Mouse (Mus musculus) heart, postnatal 14 days (tissue): ENCODE measurements at regions not wholly inside any gene's neighbourhood (a gene's known extent, or its start where the extent isn't known, plus 50 kb on each side); places are given as distances from the start of the nearest gene placed in this dataset.
A peak's percentile ranks its signal among the peaks of the same experiment; 100 is the strongest.

ENCODE experiments used
- DNase-seq, 2 experiments: peaks; one replicate each; pipeline ENCODE4 v3.0.0; 2021 to 2022
- intact Hi-C: fragments of 180-260 bp; cut with DNase I; formaldehyde crosslinking; loops from one replicate; pipeline ENCODE4 v1.15.1; 2025

DNA sequence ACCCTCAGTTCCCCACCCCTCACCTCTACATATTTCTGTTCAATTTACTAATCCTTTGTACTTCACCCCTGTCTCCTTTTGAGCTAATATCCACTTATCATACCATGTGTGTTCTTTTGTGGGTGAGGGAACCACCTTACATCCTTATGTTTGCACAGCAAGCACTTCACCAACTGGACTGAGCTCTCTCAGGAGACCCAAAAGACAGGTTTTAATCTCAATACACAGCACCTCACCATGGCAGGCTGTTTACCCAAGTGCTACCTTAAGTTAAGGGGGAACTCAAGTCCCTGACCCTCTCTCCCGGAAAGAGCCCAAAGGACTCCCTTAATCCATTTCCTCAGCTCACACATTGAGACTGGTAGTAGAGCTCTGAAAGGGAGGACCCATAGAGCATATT, 62.3 kb upstream of the Agr3 start:
- intact Hi-C loops = no loop called here
- no peak for DNase-seq

DNA sequence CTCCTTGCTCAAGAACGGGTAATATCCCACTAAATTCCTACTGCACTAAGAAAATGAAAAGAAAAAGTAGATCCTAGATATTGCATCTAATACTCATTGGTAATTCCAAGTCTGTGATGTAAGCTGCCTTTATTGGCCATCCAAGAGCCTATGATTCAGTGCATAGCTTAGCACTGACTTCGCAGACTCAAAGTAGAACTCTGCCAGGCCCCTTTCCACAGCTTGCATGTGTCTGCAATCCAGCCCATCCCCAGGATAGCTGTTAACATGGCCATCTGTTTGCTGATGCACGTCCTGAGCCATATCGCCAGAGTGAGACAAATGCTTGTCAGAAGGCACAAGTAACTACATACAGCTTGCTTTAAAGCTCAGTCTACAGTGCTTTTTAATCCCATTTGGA, 72.3 kb upstream of the Agr3 start:
- DNase-seq = peak; percentile 32 to 55
- intact Hi-C loops = no loop called here

DNA sequence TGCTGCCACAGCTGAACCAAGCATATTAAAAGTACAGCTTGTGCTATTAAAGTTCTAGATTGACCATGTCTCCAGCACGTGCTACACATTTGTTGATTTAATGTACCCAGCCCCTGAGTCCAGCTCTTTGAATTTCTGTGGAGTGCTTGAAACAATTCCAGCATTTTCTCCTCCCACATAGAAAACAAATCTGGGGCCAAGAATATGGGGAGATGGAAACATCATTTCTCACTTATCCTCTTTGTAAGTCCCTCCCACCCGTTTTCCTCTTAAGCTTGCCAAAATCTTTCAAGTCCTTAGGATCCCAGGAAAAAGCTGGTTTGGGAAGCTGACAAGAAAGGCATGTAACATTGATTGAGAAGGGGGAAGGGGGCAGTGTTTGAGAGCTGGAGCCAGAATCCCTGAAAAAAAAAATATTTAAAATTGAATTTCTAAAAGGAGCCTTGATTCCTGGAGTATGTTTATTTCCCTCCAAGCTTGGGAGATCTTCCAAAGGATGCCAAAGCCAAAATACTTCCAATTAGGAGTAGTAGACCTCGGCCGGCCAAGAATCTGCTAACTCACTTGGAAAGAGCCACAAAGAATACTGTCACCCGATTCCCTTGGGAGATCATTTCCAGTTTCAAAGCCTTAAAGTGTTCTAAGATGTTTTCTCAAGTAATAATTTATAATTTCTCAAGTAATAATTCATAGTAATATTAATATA, 78.4 kb upstream of the Agr3 start:
- peak; percentile 16 to 37 for DNase-seq
- intact Hi-C loops = no loop called here

DNA sequence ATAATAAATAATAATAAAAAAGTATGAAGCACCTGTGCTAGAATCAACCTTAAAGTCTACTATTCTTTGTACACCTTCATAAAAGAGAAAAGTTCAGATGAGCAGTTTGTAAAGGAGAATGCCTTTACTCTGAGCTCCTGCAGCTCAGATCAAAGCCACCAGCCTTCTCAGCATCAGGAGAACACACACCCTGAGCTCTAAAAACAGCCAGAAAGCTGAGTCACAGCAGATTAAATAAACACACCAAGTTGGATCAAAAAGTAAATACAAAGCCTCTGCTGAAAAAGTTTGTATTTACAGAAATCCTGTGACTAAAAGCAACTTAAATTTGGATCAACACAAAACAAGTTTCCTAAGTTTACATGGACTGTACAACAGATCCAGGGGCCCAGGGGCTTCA, 88.5 kb upstream of the Agr3 start:
- DNase-seq = no peak
- intact Hi-C loops = no loop called here

DNA sequence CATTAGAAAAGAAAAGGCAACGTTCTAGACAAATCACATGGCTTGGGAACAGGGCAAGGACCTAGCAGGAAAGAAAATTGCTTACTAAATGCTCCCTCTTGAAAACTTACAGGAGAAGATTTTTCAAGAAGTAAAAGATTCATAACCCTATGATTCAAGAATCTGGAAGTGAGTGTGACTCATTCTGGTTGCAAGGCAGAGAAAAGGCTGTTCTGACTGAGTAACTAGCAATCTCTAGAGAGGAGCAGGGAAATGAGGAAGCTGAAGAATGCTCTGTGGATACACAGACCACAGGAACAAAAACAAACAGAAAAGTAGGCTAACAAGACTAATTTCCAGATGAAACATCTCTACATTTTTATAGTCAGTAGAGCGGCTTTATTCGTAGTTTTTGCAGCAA, 92.1 kb upstream of the Agr3 start:
- intact Hi-C loops = loop anchor here (2.0 kb wide), 1 partner anchor 524 kb away; no protein-coding TSS in a partner anchor
- no peak for DNase-seq

DNA sequence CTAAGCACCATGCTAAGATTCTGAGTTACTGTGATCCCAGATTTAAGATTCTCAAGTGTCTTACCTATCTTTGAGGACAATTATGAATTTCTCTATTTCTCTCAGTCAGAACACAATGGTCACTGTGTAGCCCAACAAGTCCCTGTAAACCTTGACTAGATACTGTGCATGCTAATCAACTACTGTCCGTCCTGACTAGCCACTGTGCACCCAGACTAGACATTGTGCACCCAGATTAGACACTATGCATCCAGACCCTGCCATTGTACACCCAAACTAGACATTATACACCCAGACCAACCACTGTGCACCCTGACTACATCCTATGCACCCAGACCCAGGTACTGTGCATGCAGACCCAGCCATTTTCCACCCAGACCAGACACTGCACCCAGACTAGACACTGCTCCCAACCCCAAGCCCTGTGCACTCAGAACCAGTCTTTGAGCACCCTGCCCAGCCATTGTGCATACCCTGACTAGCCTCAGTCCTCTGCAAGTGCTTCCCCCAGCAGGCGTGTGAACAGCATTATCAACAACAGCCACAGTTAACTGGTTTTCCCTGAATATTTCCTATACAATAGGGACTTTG, 93.4 kb upstream of the Agr3 start:
- DNase-seq = no peak
- intact Hi-C loops = loop anchor here (1.0 to 2.0 kb wide), 3 partner anchors 298 to 611 kb away; no protein-coding TSS in a partner anchor

DNA sequence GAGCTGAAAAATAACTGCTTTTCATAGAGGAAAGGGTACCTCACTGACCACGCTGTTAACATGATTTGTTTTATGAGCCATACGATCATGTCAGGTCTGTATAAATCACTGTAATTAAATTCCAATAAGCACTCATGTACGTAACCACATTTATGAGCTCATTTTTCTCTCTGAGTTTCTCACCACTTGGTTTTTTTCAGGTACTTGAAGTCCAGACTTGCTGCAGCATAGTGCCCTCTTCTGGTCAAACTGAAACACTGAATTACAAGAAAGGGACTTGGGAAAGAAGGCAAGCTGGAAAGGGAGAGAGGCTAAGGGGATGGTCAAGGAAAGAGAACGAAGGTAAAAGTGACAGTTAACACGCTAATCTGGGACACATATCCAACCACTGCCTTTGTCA, 94.2 kb upstream of the Agr3 start:
- peak in 1 of 2 experiments; percentile 42 for DNase-seq
- intact Hi-C loops = loop anchor here (1.0 to 2.0 kb wide), 2 partner anchors 297 to 610 kb away; no protein-coding TSS in a partner anchor

DNA sequence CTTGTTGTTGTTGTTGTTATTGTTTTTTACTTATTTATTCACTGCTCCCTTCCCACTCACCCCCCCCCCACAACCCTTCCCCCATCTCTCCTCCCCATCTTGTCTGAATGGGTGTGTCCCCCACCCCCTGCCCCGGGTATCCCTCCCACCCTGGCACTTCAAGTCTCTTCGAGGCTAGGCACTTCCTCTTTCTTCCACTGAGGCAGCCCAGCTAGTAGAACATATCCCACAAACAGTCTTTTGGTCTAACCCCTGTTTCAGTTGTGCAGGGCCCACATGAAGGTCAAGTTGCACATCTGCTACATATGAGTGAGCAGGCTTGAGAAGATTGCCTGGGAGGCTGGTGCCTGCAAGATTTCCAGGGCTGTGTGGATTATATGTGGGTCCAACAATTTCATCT, 97.6 kb upstream of the Agr3 start:
- DNase-seq = no peak
- intact Hi-C loops = no loop called here

DNA sequence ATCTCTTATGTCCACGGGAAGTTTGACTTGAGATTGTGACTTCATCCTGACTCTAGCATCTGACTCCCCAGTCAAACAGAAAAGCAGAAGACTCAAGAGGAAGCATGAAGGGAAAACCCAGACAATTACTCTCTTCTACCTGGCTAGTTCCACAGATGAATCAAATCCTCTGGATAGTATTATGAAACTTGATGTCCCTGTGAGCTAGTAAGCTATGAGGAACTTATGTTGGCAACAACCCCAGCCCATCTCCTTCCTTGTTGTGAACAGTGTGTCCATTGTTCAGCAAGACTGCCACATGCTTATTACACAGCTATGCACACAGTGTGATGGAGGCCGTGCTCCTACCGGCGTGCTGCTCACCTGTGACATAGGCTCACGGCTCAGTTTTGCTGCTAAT, 98.4 kb upstream of the Agr3 start:
- no peak for DNase-seq
- intact Hi-C loops = no loop called here

DNA sequence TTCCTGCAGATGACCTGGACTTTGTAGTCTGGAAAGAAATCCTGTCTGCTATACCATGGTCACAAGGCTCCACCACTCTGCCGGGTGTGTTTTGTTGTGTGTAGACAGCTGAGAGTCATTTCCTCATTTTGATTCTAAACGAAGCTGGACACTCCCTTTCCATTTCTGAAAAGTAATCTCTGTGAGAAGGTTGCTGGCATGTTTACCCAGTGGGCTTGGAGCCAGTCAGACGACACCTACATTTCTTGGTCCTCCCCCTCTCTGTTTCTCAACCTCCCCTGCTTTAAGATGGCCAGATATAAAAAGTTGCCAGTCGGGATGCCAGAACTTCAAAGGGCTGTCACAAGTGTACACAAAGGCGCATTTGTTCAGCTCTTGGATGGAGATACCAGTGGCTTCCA, 100.8 kb upstream of the Agr3 start:
- intact Hi-C loops = no loop called here
- DNase-seq = peak in 1 of 2 experiments; percentile 23

DNA sequence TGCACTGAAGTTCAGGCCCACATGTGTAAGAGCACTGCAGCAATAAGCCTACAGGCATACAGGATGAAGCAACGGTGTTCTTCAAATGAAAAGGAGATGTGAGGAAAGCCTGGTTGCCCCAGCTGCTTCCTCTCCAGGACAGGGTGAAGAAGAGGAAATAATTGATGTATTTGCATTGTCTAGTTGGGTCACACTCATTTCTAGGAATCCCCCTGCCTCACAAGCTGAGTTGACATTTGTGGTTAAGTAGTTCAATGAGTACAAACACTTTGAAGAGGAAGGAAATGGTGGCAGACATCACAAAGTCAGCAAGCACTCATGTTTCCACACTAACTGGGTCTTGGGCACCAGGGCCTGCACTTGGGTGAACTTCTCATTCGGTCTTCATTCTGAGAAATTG, 126.2 kb upstream of the Agr3 start:
- intact Hi-C loops = no loop called here
- no peak for DNase-seq

DNA sequence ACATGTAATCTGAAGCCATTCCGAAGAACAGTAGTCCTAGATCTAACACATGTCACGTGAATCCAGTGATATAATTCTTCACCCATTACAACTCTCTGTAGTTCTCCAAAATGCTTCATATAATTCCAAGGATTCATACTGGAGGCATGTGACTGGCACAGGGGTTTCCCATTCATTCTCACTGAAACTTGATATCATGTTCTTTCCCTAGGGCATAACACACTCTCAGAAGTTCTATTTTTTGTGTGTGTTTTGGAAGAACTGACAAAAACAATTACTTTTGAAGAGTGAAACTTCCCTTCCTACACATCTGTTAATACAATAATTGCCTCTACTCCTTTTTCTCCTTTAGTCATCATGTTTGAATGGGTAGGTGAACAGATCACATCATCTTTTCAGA, 150.0 kb upstream of the Agr3 start:
- DNase-seq = no peak
- intact Hi-C loops = no loop called here

DNA sequence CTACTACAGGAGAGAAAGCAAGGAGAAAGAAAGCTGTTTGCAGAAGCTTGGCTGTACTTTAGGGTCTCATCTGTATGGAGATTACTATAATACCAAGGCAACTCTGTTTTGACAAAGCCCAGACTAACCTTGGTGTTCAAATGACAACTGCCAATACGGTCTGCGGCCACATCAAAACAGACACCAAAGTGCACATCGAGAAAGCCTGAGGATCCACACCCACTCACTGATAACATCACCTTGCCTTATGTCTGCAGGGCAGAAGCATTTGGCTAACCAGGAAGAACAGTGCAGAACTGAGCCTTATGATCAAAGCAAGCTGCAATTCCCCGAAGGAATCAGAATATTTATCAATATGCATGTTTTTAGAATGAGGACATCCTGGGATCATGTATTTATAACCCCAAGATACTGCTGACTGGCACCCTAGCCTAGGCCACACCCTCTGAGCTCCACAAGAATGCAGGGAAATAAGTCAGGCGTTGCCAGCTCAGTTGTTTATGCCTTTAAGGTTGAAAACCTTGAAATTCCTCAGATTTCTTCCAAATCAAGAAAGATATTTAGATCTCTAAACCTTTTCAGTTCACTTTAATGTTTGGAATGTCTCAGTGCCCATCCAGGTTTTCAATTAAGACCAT, 154.9 kb upstream of the Agr3 start:
- intact Hi-C loops = no loop called here

DNA sequence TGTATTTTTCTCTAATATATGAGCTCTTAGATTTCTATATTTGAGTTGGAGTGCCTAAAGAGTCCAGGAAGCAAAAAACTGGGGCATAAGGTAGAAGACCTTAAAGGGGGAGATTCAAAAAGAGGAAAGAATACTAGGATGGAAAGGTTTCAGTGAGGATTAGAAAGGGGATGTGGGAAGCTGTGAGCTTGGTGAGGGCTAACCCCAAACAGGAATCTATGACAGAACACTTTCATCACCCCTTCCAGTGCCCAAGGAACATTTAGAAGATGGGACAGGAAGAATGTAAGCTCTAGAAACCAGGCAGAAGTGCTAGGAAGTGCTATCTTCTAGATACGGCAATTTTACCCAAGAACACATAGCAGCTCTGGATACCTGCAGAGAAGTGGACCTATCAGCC, 166.5 kb upstream of the Agr3 start:
- intact Hi-C loops = no loop called here
- no peak for DNase-seq

More for the DNA sequence above, 154.9 kb upstream of the Agr3 start:
- no peak for DNase-seq

DNA sequence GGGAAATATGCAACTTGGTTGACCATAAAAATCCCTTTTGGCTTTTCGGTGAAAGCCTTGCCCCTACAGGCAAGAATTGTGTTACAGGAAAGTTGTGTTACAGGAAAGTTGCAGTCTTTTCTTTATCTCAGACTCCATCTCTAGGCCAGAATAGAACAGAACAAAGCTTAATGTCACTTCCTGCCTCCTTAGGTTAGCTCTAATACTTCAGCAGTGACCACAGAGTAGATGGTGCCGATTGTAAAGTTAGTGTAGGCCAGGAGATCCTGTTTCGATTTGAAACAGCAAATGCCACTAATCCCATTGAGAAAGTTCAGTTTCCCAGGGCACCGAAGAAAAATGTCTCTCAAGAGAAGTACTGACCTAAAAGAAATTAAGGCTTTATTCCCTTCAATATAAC, 170.3 kb upstream of the Agr3 start:
- intact Hi-C loops = no loop called here

DNA sequence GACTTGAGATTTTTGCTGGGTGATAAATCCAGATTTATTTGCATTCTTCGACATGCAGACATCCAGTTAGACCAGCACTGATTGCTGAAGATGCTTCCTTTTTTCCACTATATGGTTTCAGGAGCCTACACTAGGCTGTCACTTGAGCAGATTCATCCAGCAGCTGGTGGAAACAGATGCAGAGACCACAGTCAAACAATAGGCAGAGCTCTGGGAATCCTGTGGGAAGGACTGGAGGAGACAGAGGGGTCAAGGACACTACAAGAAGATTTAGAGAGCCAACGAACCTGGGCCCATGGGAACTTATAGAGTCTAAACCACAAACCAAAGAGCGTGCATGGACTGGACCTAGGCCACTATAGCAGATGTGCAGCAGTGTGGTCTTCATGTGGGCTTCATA, 177.4 kb upstream of the Agr3 start:
- intact Hi-C loops = no loop called here
- DNase-seq = no peak

More for the DNA sequence above, 170.3 kb upstream of the Agr3 start:
- no peak for DNase-seq

DNA sequence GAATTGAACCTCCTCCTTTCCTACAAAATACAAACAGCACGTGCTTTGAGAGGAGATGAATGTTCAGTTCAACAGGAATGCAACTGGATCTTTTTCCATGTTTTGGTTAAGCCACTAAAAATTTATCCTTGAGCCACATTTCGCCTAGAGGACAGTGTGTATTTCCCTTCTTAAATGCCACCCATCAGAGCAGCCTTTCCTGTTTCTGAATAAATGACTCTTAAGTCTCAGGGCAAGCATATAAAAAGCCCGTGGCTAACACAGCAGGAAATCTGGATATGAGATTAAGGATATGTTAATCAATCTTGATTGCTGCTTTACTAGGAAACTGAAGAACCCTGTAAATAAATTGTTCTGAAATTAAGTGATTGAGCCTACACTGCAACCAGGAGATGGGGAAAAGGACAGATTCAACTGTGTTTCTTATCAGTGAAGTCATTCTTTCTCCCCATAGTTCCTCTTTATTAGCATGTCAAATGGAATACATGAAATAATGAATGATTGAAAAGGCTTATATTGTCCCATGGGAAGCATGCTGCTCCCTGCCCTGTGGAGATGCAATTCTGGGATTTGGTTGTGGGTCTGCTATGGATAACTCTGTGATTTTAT, 178.6 kb upstream of the Agr3 start:
- intact Hi-C loops = no loop called here
- DNase-seq = no peak

DNA sequence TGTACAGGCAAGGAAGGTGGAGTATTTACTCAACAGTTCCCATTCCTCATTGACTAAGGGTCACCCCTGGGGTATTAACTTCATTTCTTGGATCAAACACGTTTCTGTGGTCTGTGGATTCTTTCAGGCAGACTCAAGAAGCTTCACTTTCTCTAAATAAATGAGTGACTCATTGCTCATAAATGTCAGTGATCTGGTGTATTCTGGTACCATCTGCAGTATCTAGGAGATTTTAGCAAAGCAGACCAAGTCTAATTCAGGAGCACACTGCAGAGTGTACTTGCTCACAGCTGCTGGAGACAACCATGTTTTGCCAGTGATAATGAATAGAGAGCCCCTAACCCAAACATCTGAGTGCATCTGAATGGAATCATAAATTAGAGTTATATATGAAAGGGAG, 182.7 kb upstream of the Agr3 start:
- intact Hi-C loops = no loop called here
- no peak for DNase-seq

DNA sequence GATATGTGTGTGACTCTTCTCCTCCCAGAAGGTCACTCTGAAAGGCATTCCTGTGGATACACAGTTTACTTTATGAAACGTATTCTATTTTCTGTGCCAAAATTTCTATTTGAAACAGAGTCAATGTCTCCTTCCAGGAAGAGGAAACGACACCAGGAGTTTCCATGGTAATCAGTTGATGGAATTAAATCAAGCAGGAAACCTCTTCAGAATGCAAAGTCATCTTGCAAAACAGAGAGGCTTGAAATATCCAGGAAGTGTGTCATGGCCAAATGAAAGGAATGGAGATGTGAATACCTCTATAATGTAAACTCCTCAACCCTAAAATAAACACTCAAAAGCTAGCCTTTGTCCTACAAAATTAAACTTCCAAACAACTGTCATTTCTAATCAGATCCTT, 189.0 kb upstream of the Agr3 start:
- intact Hi-C loops = no loop called here
- no peak for DNase-seq

DNA sequence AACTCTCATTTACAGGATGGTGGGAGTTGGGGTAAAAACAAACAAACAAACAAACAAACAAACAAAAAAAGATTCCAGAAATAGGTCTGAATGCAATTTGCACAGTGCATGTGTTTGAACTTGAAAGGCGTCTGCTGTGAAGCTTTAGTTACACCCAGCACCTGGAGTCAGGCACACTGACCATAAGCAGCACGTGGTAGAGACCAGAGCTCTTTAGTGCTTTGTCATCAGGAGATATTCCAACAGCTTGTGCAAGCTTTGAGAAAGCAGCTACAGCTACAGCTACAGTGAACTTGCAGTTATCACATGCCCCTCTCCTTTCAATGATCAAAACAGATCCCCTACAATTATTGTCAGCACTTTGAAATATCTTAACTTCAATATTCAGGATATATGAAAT, 190.4 kb upstream of the Agr3 start:
- DNase-seq = no peak
- intact Hi-C loops = no loop called here

DNA sequence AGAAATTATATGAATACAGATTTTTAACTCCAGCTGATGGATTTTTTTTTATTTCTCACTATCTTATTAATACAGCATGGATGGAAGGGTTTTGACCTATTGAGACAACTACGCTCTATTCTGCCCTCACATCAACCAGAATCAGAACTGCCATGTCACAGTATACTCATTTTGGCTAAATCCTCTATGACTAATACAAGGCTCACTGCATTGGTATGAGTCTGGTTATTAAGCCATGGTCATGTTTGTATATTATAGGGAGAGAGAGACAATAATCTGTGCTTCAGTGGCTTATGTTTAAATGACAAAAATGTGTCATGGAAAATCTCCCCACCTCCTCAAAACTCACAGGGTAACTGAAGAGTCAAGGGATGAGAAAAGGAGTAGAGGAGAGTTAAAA, 191.0 kb upstream of the Agr3 start:
- intact Hi-C loops = no loop called here
- DNase-seq = no peak

DNA sequence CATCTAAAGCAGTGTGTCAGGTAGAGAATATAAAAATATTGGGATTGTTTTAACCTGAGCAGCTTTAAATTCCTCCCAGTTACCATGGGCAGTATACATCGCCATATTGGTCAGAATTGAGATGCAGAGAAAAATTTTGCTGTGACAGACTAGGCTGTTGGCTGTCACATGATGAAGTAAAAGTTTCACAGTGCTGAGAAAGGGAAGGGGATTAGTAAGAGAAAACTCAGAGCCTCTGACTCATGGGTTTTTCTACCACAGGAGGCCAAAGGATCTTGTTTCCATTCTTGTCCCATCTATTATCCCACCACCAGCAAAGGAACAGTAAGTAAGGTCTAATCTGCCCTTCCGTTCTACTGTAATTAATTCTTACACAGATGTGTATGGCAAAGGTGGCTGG, 191.8 kb upstream of the Agr3 start:
- DNase-seq = no peak
- intact Hi-C loops = no loop called here
